21 mouse cellular contexts compared by ENCODE assay signal in the genomic region with DNA sequence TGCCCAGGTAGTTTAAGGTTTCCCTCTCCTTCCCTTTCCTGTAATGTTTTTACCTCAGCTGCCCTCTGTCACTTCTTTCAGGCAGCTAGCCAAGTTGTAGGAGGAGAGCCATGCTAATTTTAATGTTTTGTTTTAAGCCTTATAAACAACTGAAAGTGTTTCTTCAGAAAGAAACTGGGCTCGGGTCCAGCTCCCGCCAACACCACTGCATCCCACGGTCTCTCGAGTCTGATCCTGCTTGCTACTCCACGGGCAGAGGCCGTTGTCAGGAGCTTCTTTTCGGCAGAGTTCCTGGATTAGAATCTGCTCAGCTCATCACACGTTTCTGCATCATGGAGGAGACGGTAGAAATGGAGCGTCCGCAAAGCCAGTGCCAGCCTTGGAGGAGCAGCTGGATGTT. TPM values are rescaled to one million over a fixed set of nuclear protein-coding genes. Genes with fewer than 3 reads are reported as not detected.
A peak's percentile ranks its signal among the peaks of the same experiment; 100 is the strongest.
DNase-seq lines count a peak whose midpoint lies in the region; ATAC-seq and TF ChIP-seq lines count a peak whose summit lies in the region.
"Had no signal": no experiment of that assay in that cellular context is flagged by ENCODE, and none has a peak within 500 bp of the region (broad histone marks: within the 10 kb centered on the region; RNA-seq: fewer than 3 reads in every experiment).

No protein-coding gene starts in this region.

- H3K36me3 ChIP-seq in kidney, postnatal 0 days (ENCODE audit: insufficient read depth, low read length) = no peaks in the 10 kb centered on the region
- no peaks in the 10 kb centered on the region for H3K36me3 ChIP-seq in neural tube, embryonic 13.5 days
- no peaks in the 10 kb centered on the region for H3K36me3 ChIP-seq in neural tube, embryonic 15.5 days
- no peaks in the 10 kb centered on the region for H3K36me3 ChIP-seq in midbrain, embryonic 10.5 days
- H3K36me3 ChIP-seq in midbrain, embryonic 14.5 days (ENCODE audit: control insufficient read depth, insufficient read depth, low read length) = no peaks in the 10 kb centered on the region
- H3K36me3 ChIP-seq in forebrain, embryonic 15.5 days = no peaks in the 10 kb centered on the region
- H3K36me3 ChIP-seq: embryonic facial prominence, embryonic 12.5 days; forebrain, embryonic 12.5 days had no signal

- no peak overlapping the region for H3K4me2 ChIP-seq in kidney, postnatal 0 days (ENCODE audit: low read length)
- H3K4me2 ChIP-seq in neural tube, embryonic 13.5 days = no peak overlapping the region
- H3K4me2 ChIP-seq in neural tube, embryonic 15.5 days = no peak overlapping the region
- no peak overlapping the region for H3K4me2 ChIP-seq in midbrain, embryonic 14.5 days (ENCODE audit: low read length)
- no peak overlapping the region for H3K4me2 ChIP-seq in forebrain, embryonic 15.5 days (replicated peaks)
- H3K4me2 ChIP-seq: embryonic facial prominence, embryonic 12.5 days; forebrain, embryonic 12.5 days had no signal

- no peaks in the 10 kb centered on the region; the same call in 1 of the 2 replicates for H3K9me3 ChIP-seq in kidney, postnatal 0 days (replicated peaks; ENCODE audit: low read length)
- no peaks in the 10 kb centered on the region for H3K9me3 ChIP-seq in neural tube, embryonic 13.5 days
- H3K9me3 ChIP-seq in neural tube, embryonic 15.5 days (replicated peaks) = no peaks in the 10 kb centered on the region
- peaks cover 4% of the 10 kb centered on the region; the same call in 1 of the 2 replicates for H3K9me3 ChIP-seq in midbrain, embryonic 10.5 days (replicated peaks)
- H3K9me3 ChIP-seq in midbrain, embryonic 14.5 days (ENCODE audit: control insufficient read depth, low read length) = no peaks in the 10 kb centered on the region
- H3K9me3 ChIP-seq in forebrain, embryonic 15.5 days = no peaks in the 10 kb centered on the region
- H3K9me3 ChIP-seq: embryonic facial prominence, embryonic 12.5 days; forebrain, embryonic 12.5 days had no signal

- 54% methylated on average over 11 of the region's 11 CpGs for WGBS in kidney, postnatal 0 days
- WGBS in neural tube, embryonic 13.5 days = 71% methylated on average over 11 of the region's 11 CpGs
- WGBS in neural tube, embryonic 15.5 days = 64% methylated on average over 11 of the region's 11 CpGs
- WGBS in midbrain, embryonic 10.5 days = 94% methylated on average over 11 of the region's 11 CpGs
- WGBS in midbrain, embryonic 14.5 days = 80% methylated on average over 11 of the region's 11 CpGs
- WGBS in forebrain, embryonic 15.5 days = 41% methylated on average over 11 of the region's 11 CpGs

- intact Hi-C loops in left cerebral cortex, postnatal 25 days (cut with DNase I) = no loop called here

- H3K4me3 ChIP-seq in kidney, postnatal 0 days (replicated peaks; ENCODE audit: low read depth, low read length) = no peak overlapping the region
- H3K4me3 ChIP-seq in neural tube, embryonic 13.5 days = no peak overlapping the region
- no peak overlapping the region for H3K4me3 ChIP-seq in neural tube, embryonic 15.5 days (replicated peaks)
- no peak overlapping the region for H3K4me3 ChIP-seq in midbrain, embryonic 10.5 days
- H3K4me3 ChIP-seq in midbrain, embryonic 14.5 days (replicated peaks; ENCODE audit: low read depth, low read length) = no peak overlapping the region
- no peak overlapping the region for H3K4me3 ChIP-seq in forebrain, embryonic 15.5 days
- H3K4me3 ChIP-seq: embryonic facial prominence, embryonic 12.5 days; forebrain, embryonic 12.5 days; layer of hippocampus, adult 2 months had no signal

- no peak overlapping the region for H3K27ac ChIP-seq in kidney, postnatal 0 days
- 0 out of 2 replicates have a peak overlapping the region, but pooled peaks have one; percentile 13 for H3K27ac ChIP-seq in neural tube, embryonic 13.5 days (replicated peaks)
- no peak overlapping the region for H3K27ac ChIP-seq in neural tube, embryonic 15.5 days (replicated peaks)
- no peak overlapping the region for H3K27ac ChIP-seq in midbrain, embryonic 10.5 days (replicated peaks)
- no peak overlapping the region for H3K27ac ChIP-seq in midbrain, embryonic 14.5 days (replicated peaks; ENCODE audit: low read depth, low read length)
- H3K27ac ChIP-seq in forebrain, embryonic 15.5 days (replicated peaks) = no peak overlapping the region
- H3K27ac ChIP-seq: embryonic facial prominence, embryonic 12.5 days; forebrain, embryonic 12.5 days; hindbrain, postnatal 0 days; layer of hippocampus, adult 2 months; stomach, postnatal 0 days had no signal

- no peak for TF ChIP-seq CTCF in kidney, postnatal 0 days (IDR thresholded peaks at IDR 0.05; ENCODE audit: low read depth)

- H3K9ac ChIP-seq in kidney, postnatal 0 days (ENCODE audit: low read depth, low read length) = no peak overlapping the region
- H3K9ac ChIP-seq in neural tube, embryonic 13.5 days = no peak overlapping the region
- H3K9ac ChIP-seq in neural tube, embryonic 15.5 days (replicated peaks) = no peak overlapping the region
- H3K9ac ChIP-seq in midbrain, embryonic 14.5 days (replicated peaks; ENCODE audit: low read length) = no peak overlapping the region
- no peak overlapping the region for H3K9ac ChIP-seq in forebrain, embryonic 15.5 days (replicated peaks)
- H3K9ac ChIP-seq: embryonic facial prominence, embryonic 12.5 days; forebrain, embryonic 12.5 days had no signal

- no peaks in the 10 kb centered on the region for H3K27me3 ChIP-seq in kidney, postnatal 0 days (ENCODE audit: insufficient read depth, low read length)
- H3K27me3 ChIP-seq in neural tube, embryonic 13.5 days = no peaks in the 10 kb centered on the region
- H3K27me3 ChIP-seq in neural tube, embryonic 15.5 days (replicated peaks) = no peaks in the 10 kb centered on the region
- H3K27me3 ChIP-seq in midbrain, embryonic 10.5 days (ENCODE audit: low read depth, poor library complexity, severe bottlenecking) = no peaks in the 10 kb centered on the region
- no peaks in the 10 kb centered on the region for H3K27me3 ChIP-seq in midbrain, embryonic 14.5 days (ENCODE audit: control insufficient read depth, insufficient read depth, low read length)
- no peaks in the 10 kb centered on the region for H3K27me3 ChIP-seq in forebrain, embryonic 15.5 days
- H3K27me3 ChIP-seq: embryonic facial prominence, embryonic 12.5 days; forebrain, embryonic 12.5 days had no signal

- no peaks in the 10 kb centered on the region for H3K4me1 ChIP-seq in kidney, postnatal 0 days (replicated peaks; ENCODE audit: insufficient read depth, low read length)
- H3K4me1 ChIP-seq in neural tube, embryonic 13.5 days (replicated peaks) = peaks cover 9% of the 10 kb centered on the region
- H3K4me1 ChIP-seq in neural tube, embryonic 15.5 days = no peaks in the 10 kb centered on the region; the same call in 1 of the 2 replicates
- peaks cover 10% of the 10 kb centered on the region for H3K4me1 ChIP-seq in midbrain, embryonic 10.5 days
- 0 out of 2 replicates have a peak, but pooled peaks cover 2% of the 10 kb centered on the region for H3K4me1 ChIP-seq in midbrain, embryonic 14.5 days (ENCODE audit: control insufficient read depth, insufficient read depth, low read length)
- H3K4me1 ChIP-seq in forebrain, embryonic 15.5 days = peaks cover 13% of the 10 kb centered on the region; the same call in 1 of the 2 replicates
- H3K4me1 ChIP-seq: embryonic facial prominence, embryonic 12.5 days had no signal

- DNase-seq in kidney, postnatal 0 days (ENCODE audit: low spot score) = peak; percentile 32
- DNase-seq in kidney, postnatal 25 days = no peak
- peak; percentile 60 to 86 for DNase-seq in left cerebral cortex, postnatal 25 days (ENCODE audit: low spot score in 2 of 2)
- DNase-seq in midbrain, embryonic 10.5 days (ENCODE audit: low spot score) = no peak
- DNase-seq in midbrain, embryonic 14.5 days = no peak
- DNase-seq: B cell, adult 2 months; cerebellum, adult 9-11 months had no signal

- no peak for ATAC-seq in kidney, postnatal 0 days (replicated peaks; ENCODE audit: low FRiP score, low read depth)
- ATAC-seq in neural tube, embryonic 13.5 days (ENCODE audit: low read depth) = no peak
- no peak for ATAC-seq in neural tube, embryonic 15.5 days (ENCODE audit: low FRiP score)
- ATAC-seq in midbrain, embryonic 14.5 days (ENCODE audit: low FRiP score, low TSS enrichment) = no peak
- ATAC-seq in forebrain, embryonic 15.5 days (replicated peaks) = no peak
- ATAC-seq: activated CD4-positive, CD25-positive, alpha-beta regulatory T cell, adult 4 months; hindbrain, postnatal 0 days had no signal

RNA-seq across cellular contexts. Expression of a gene that starts 46.7 kb away (rescaled TPM):
- not detected in 2 replicates for polyA plus RNA-seq in kidney, postnatal 0 days (2015; fragmentation: Nextera tagmentation; extraction: Ambion mirVana)
- not detected in 2 replicates for polyA plus RNA-seq in neural tube, embryonic 13.5 days (2015; fragmentation: Nextera tagmentation; extraction: Ambion mirVana)
- polyA plus RNA-seq in neural tube, embryonic 15.5 days (2015; fragmentation: Nextera tagmentation; extraction: Ambion mirVana) = 0.36 TPM in 1 of 2 replicates, not detected in the other
- total RNA-seq in left cerebral cortex, postnatal 25 days (2021) = not detected
- not detected in 2 replicates for polyA plus RNA-seq in midbrain, embryonic 10.5 days (2016; fragmentation: Nextera tagmentation; extraction: Ambion mirVana)
- polyA plus RNA-seq in midbrain, embryonic 14.5 days (2014; fragmentation: Nextera tagmentation; extraction: Ambion mirVana) = not detected in 2 replicates
- not detected in 2 replicates for polyA plus RNA-seq in forebrain, embryonic 15.5 days (2015; fragmentation: Nextera tagmentation; extraction: Ambion mirVana)
- total RNA-seq: heart, postnatal 10 days; hindbrain, postnatal 0 days; layer of hippocampus, adult 2 months; liver, adult 2 months; megakaryocyte-erythroid progenitor cell, adult 5-6 weeks; MEL had no signal
- polyA plus RNA-seq: activated CD4-positive, CD25-positive, alpha-beta regulatory T cell, adult 4 months; embryonic facial prominence, embryonic 12.5 days; forebrain, embryonic 12.5 days; liver, adult 2 months; small intestine, adult 2 months; stomach, postnatal 0 days had no signal

Comparison
In these comparisons a context has a peak if more than half of its experiments do, and no peak if none do; other contexts are left out.
1. DNase-seq: peak in kidney, postnatal 0 days (single experiment) and left cerebral cortex, postnatal 25 days (2 of 2); none in kidney, postnatal 25 days (0 of 2), midbrain, embryonic 10.5 days (single experiment) and midbrain, embryonic 14.5 days (single experiment).